Mouse (Mus musculus): ENCODE data around the gene BC052040.

The BC052040 gene

GRCm38 (mm10) chr2:115581241-115581988, at the start of gene BC052040:
Gene BC052040 (plus strand): TSS chr2:115581716.
- DNase-seq: peak; percentile 91 to 93

GRCm38 (mm10) chr2:115538009-115538690, 43.4 kb upstream of the BC052040 start:
- DNase-seq: no peak

- no peak for DNase-seq
These were observed 42.7 kb upstream of the BC052040 start for GRCm38 (mm10) chr2:115538691-115539283.

- no peak for DNase-seq
These were observed 41.8 kb upstream of the BC052040 start for GRCm38 (mm10) chr2:115539731-115540130.

GRCm38 (mm10) chr2:115542401-115543123, 39.0 kb upstream of the BC052040 start:
- DNase-seq: no peak

GRCm38 (mm10) chr2:115543212-115543611, 38.3 kb upstream of the BC052040 start:
- DNase-seq: no peak

- DNase-seq: no peak
These were observed 29.6 kb upstream of the BC052040 start for GRCm38 (mm10) chr2:115551901-115552300.

- DNase-seq: no peak
These were observed 19.2 kb upstream of the BC052040 start for GRCm38 (mm10) chr2:115562155-115562827.

GRCm38 (mm10) chr2:115563436-115564093, 18.0 kb upstream of the BC052040 start:
- no peak for DNase-seq

GRCm38 (mm10) chr2:115571996-115572395, 9.5 kb upstream of the BC052040 start:
- no peak for DNase-seq

- DNase-seq: no peak
These were observed 6.7 kb upstream of the BC052040 start for GRCm38 (mm10) chr2:115574802-115575201.

GRCm38 (mm10) chr2:115579171-115579900, 2.2 kb upstream of the BC052040 start:
- DNase-seq: no peak

GRCm38 (mm10) chr2:115579976-115580375, 1.5 kb upstream of the BC052040 start:
- no peak for DNase-seq

- DNase-seq: no peak
These were observed 583 bp downstream of the BC052040 start for GRCm38 (mm10) chr2:115581989-115582608.

- DNase-seq: no peak
These were observed 2.3 kb downstream of the BC052040 start for GRCm38 (mm10) chr2:115583776-115584175.

- DNase-seq: no peak
These were observed 9.1 kb downstream of the BC052040 start for GRCm38 (mm10) chr2:115590602-115591001.

- peak; percentile 59 to 80 for DNase-seq
These were observed 11.2 kb downstream of the BC052040 start for GRCm38 (mm10) chr2:115592651-115593119.

- DNase-seq: no peak
These were observed 15.5 kb downstream of the BC052040 start for GRCm38 (mm10) chr2:115597017-115597416.

- DNase-seq: no peak
These were observed 16.8 kb downstream of the BC052040 start for GRCm38 (mm10) chr2:115598266-115598665.

GRCm38 (mm10) chr2:115600724-115601123, 19.2 kb downstream of the BC052040 start:
- DNase-seq: no peak

GRCm38 (mm10) chr2:115601280-115601679, 19.8 kb downstream of the BC052040 start:
- no peak for DNase-seq
